Mouse (Mus musculus): ENCODE results near the gene Ucn2. TPM values are rescaled to one million over a fixed set of nuclear protein-coding genes. Genes with fewer than 3 reads are reported as not detected.

Ucn2 gene
- polyA plus RNA-seq, 1 experiment: 1.3 TPM

GRCm38 (mm10) chr9:108998287-108999166 is 12.7 kb downstream of the Ucn2 start:
- H3K4me1 ChIP-seq (replicated peaks; ENCODE audit: control insufficient read depth, insufficient read depth, low read length): peaks cover 17% of the 10 kb centered on the region
- no peaks in the 10 kb centered on the region for H3K27me3 ChIP-seq (ENCODE audit: control insufficient read depth, insufficient read depth, low read length)
- TF ChIP-seq POLR2A (IDR thresholded peaks at IDR 0.05; ENCODE audit: control insufficient read depth, extremely low read depth, insufficient read depth, low read length, poor library complexity): no peak
- no peak for TF ChIP-seq CTCF (IDR thresholded peaks at IDR 0.05; ENCODE audit: borderline replicate concordance, control insufficient read depth, extremely low read depth, insufficient read depth, low read length, poor library complexity)
- H3K4me3 ChIP-seq (ENCODE audit: control insufficient read depth, insufficient read depth, low read length): no peak overlapping the region
- no peak overlapping the region for H3K27ac ChIP-seq (ENCODE audit: control insufficient read depth, insufficient read depth, low read length)
- DNase-seq: no peak
- 70% methylated on average over 19 of the region's 19 CpGs for WGBS
- no peaks in the 10 kb centered on the region for H3K36me3 ChIP-seq (ENCODE audit: control insufficient read depth, insufficient read depth, low read length)

DNA sequence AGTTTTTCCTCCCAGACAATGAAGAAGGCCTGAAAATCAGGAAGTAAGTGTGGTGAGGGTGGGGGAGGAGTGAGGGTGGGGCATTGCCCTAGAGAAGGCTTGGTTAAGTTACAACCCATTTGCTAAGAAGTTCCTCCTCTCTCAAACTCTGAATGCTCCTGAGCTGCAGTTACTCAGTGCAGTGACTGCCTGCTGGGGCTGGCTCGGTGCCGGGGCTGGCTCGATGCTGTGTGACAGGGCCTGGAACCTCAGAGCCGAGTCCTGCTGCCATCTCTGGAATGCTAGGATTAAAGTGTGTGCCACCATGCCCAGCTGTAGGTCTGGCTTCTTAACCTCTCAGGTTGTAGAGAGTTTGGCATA is 13.3 kb downstream of the Ucn2 start:
- Histone ChIP-seq H3K36me3 (ENCODE audit: control insufficient read depth, insufficient read depth, low read length) (no peaks in the 10 kb centered on the region), H3K27ac (ENCODE audit: control insufficient read depth, insufficient read depth, low read length) (no peak overlapping the region), H3K27me3 (ENCODE audit: control insufficient read depth, insufficient read depth, low read length) (no peaks in the 10 kb centered on the region), H3K4me1 (replicated peaks; ENCODE audit: control insufficient read depth, insufficient read depth, low read length) (peaks cover 17% of the 10 kb centered on the region), H3K4me3 (ENCODE audit: control insufficient read depth, insufficient read depth, low read length) (no peak overlapping the region)
- no peak for DNase-seq
- WGBS: 14% methylated on average over 4 of the region's 4 CpGs
- TF ChIP-seq CTCF (IDR thresholded peaks at IDR 0.05; ENCODE audit: borderline replicate concordance, control insufficient read depth, extremely low read depth, insufficient read depth, low read length, poor library complexity) (no peak), POLR2A (IDR thresholded peaks at IDR 0.05; ENCODE audit: control insufficient read depth, extremely low read depth, insufficient read depth, low read length, poor library complexity) (no peak)

DNA sequence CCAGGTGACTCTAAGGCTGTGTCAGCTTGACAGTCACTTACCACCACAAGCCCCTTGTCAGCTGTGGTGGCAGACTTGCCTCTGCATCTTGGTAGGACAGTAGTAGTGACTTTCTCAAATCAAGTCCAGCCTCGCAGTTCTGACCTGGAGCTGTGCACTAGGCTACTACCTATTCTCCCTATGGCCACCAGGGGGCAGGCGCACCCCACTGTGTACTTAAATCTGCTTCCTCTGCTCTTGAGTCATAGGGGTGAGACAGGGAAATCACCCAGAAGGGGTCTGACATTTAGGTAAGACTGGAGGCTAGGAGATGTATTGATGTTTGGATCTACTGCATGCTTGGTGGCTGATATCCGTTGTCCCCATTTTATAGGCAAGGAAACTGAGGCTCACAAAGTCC is 14.9 kb downstream of the Ucn2 start:
- 27% methylated on average over 3 of the region's 3 CpGs for WGBS
- DNase-seq: peak; percentile 70

DNA sequence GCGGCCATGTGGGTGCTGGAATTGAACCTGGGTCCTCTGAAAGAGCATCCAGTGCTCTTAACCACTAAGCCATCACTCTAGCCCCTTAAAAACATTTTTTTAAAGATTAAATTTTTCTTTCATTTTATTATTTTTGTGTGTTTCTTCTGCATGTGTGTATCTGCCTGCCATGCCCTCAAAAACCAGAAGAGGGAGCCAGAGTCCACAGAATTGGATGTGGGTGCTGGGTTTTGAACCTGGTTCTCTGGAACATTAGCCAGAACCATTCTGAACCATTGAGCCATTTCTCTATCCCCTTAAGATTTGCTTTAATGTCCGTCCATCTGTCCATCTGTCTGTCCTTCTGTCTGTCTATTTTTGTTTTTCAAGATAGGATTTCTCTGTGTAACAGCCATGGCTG is 17.4 kb downstream of the Ucn2 start:
- Histone ChIP-seq H3K4me1 (replicated peaks; ENCODE audit: control insufficient read depth, insufficient read depth, low read length) (peaks cover 12% of the 10 kb centered on the region), H3K36me3 (ENCODE audit: control insufficient read depth, insufficient read depth, low read length) (no peaks in the 10 kb centered on the region), H3K27ac (ENCODE audit: control insufficient read depth, insufficient read depth, low read length) (no peak overlapping the region), H3K27me3 (ENCODE audit: control insufficient read depth, insufficient read depth, low read length) (no peaks in the 10 kb centered on the region), H3K4me3 (ENCODE audit: control insufficient read depth, insufficient read depth, low read length) (no peak overlapping the region)
- WGBS: 72% methylated on average over 2 of the region's 2 CpGs
- no peak for TF ChIP-seq CTCF (IDR thresholded peaks at IDR 0.05; ENCODE audit: borderline replicate concordance, control insufficient read depth, extremely low read depth, insufficient read depth, low read length, poor library complexity)
- no peak for TF ChIP-seq POLR2A (IDR thresholded peaks at IDR 0.05; ENCODE audit: control insufficient read depth, extremely low read depth, insufficient read depth, low read length, poor library complexity)
- peak; percentile 58 for DNase-seq

More for the DNA sequence above, 14.9 kb downstream of the Ucn2 start:
- TF ChIP-seq CTCF (IDR thresholded peaks at IDR 0.05; ENCODE audit: borderline replicate concordance, control insufficient read depth, extremely low read depth, insufficient read depth, low read length, poor library complexity): peak; percentile 67; the same call in 1 of the 2 replicates
- no peak for TF ChIP-seq POLR2A (IDR thresholded peaks at IDR 0.05; ENCODE audit: control insufficient read depth, extremely low read depth, insufficient read depth, low read length, poor library complexity)
- Histone ChIP-seq H3K4me1 (replicated peaks; ENCODE audit: control insufficient read depth, insufficient read depth, low read length) (peaks cover 9% of the 10 kb centered on the region), H3K27me3 (ENCODE audit: control insufficient read depth, insufficient read depth, low read length) (no peaks in the 10 kb centered on the region), H3K36me3 (ENCODE audit: control insufficient read depth, insufficient read depth, low read length) (no peaks in the 10 kb centered on the region), H3K4me3 (ENCODE audit: control insufficient read depth, insufficient read depth, low read length) (no peak overlapping the region), H3K27ac (ENCODE audit: control insufficient read depth, insufficient read depth, low read length) (no peak overlapping the region)

DNA sequence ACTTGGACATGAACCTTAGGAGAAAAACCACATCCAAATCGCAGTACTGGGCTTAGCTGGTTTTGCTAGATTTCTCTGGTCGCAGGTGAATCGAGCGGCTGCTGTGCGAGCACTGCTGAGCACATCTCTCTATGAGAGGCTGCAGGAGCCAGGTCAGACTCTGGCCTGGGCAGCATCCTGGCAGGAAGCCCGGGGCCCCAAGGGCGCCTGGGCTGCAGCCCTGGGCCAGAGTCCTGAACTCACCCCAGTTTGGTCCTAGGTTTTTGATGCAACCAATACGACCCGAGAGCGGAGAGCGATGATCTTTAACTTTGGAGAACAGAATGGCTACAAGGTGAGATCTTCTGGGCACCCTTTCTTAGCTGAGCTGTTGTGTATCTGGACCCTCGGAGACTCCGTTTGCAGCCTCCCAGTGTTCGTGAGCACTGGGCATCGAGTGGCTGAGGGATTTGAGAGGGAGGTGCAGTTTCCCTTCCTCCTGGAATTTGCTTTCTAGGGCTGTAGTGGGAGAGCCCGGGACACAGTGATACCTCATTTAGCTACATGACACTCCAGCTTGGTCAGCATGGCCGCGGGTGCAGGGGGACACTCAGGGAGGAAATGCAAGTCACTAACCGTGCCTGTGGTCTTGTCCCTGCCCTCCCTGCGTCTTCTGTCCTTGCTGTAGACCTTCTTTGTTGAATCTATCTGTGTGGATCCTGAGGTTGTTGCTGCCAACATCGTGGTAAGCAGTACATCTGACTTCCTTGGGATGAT is 21.4 kb downstream of the Ucn2 start:
- Histone ChIP-seq H3K4me1 (replicated peaks; ENCODE audit: control insufficient read depth, insufficient read depth, low read length) (peaks cover 17% of the 10 kb centered on the region), H3K4me3 (ENCODE audit: control insufficient read depth, insufficient read depth, low read length) (no peak overlapping the region), H3K27me3 (ENCODE audit: control insufficient read depth, insufficient read depth, low read length) (no peaks in the 10 kb centered on the region), H3K27ac (ENCODE audit: control insufficient read depth, insufficient read depth, low read length) (no peak overlapping the region), H3K36me3 (ENCODE audit: control insufficient read depth, insufficient read depth, low read length) (no peaks in the 10 kb centered on the region)
- no peak for TF ChIP-seq POLR2A (IDR thresholded peaks at IDR 0.05; ENCODE audit: control insufficient read depth, extremely low read depth, insufficient read depth, low read length, poor library complexity)
- TF ChIP-seq CTCF (IDR thresholded peaks at IDR 0.05; ENCODE audit: borderline replicate concordance, control insufficient read depth, extremely low read depth, insufficient read depth, low read length, poor library complexity): no peak
- 82% methylated on average over 21 of the region's 21 CpGs for WGBS
- DNase-seq: no peak

GRCm38 (mm10) chr9:109008081-109008480 is 22.3 kb downstream of the Ucn2 start:
- no peak for DNase-seq
- Histone ChIP-seq H3K27ac (ENCODE audit: control insufficient read depth, insufficient read depth, low read length) (no peak overlapping the region), H3K27me3 (ENCODE audit: control insufficient read depth, insufficient read depth, low read length) (no peaks in the 10 kb centered on the region), H3K36me3 (ENCODE audit: control insufficient read depth, insufficient read depth, low read length) (no peaks in the 10 kb centered on the region), H3K4me1 (replicated peaks; ENCODE audit: control insufficient read depth, insufficient read depth, low read length) (peaks cover 17% of the 10 kb centered on the region), H3K4me3 (ENCODE audit: control insufficient read depth, insufficient read depth, low read length) (no peak overlapping the region)
- 96% methylated on average over 9 of the region's 9 CpGs for WGBS
- TF ChIP-seq CTCF (IDR thresholded peaks at IDR 0.05; ENCODE audit: borderline replicate concordance, control insufficient read depth, extremely low read depth, insufficient read depth, low read length, poor library complexity): no peak
- no peak for TF ChIP-seq POLR2A (IDR thresholded peaks at IDR 0.05; ENCODE audit: control insufficient read depth, extremely low read depth, insufficient read depth, low read length, poor library complexity)
